Mouse (Mus musculus): Measurements from ENCODE around the gene Fbxw10. TPM values are rescaled to one million over a fixed set of nuclear protein-coding genes. Genes with fewer than 3 reads are reported as not detected.
A peak's percentile ranks its signal among the peaks of the same experiment; 100 is the strongest.

Fbxw10 gene
- polyA plus RNA-seq, 1 experiment from 2014 or later: 0.77 TPM

GRCm38 (mm10) chr11:62845730-62846129 lies 1.1 kb upstream of the Fbxw10 start:
- H3K4me3 ChIP-seq: no peak overlapping the region
- no peak overlapping the region for H3K9ac ChIP-seq
- ATAC-seq (ENCODE audit: insufficient number of reproducible peaks, insufficient read depth, low FRiP score, low TSS enrichment): no peak
- no peaks in the 10 kb centered on the region for H3K9me3 ChIP-seq
- peaks cover 12% of the 10 kb centered on the region for H3K4me1 ChIP-seq
- no peak overlapping the region for H3K4me2 ChIP-seq (replicated peaks)
- H3K27me3 ChIP-seq: no peaks in the 10 kb centered on the region
- WGBS: 65% methylated on average over 3 of the region's 3 CpGs
- no peaks in the 10 kb centered on the region for H3K36me3 ChIP-seq
- no peak overlapping the region for H3K27ac ChIP-seq

- Histone ChIP-seq H3K27ac (peak overlapping the region; percentile 73; the same call in 1 of the 2 replicates), H3K36me3 (no peaks in the 10 kb centered on the region), H3K9ac (no peak overlapping the region), H3K9me3 (no peaks in the 10 kb centered on the region), H3K4me2 (replicated peaks) (peak overlapping the region; percentile 45; the same call in 1 of the 2 replicates), H3K4me1 (peaks cover 12% of the 10 kb centered on the region), H3K27me3 (no peaks in the 10 kb centered on the region), H3K4me3 (no peak overlapping the region)
- no peak for ATAC-seq (ENCODE audit: insufficient number of reproducible peaks, insufficient read depth, low FRiP score, low TSS enrichment)
- WGBS: 21% methylated on average over 4 of the region's 4 CpGs
Measured at GRCm38 (mm10) chr11:62847655-62848191, 854 bp downstream of the Fbxw10 start.

GRCm38 (mm10) chr11:62848301-62848700 lies 1.4 kb downstream of the Fbxw10 start:
- Histone ChIP-seq H3K27ac (no peak overlapping the region), H3K4me1 (peaks cover 12% of the 10 kb centered on the region), H3K9me3 (no peaks in the 10 kb centered on the region), H3K4me2 (replicated peaks) (no peak overlapping the region), H3K27me3 (no peaks in the 10 kb centered on the region), H3K9ac (no peak overlapping the region), H3K36me3 (no peaks in the 10 kb centered on the region), H3K4me3 (no peak overlapping the region)
- WGBS: 12% methylated on average over 2 of the region's 2 CpGs
- ATAC-seq (ENCODE audit: insufficient number of reproducible peaks, insufficient read depth, low FRiP score, low TSS enrichment): no peak

GRCm38 (mm10) chr11:62851199-62851598 lies 4.3 kb downstream of the Fbxw10 start:
- no peak overlapping the region for H3K4me2 ChIP-seq (replicated peaks)
- H3K36me3 ChIP-seq: no peaks in the 10 kb centered on the region
- no peak for ATAC-seq (ENCODE audit: insufficient number of reproducible peaks, insufficient read depth, low FRiP score, low TSS enrichment)
- H3K4me3 ChIP-seq: no peak overlapping the region
- no peak overlapping the region for H3K9ac ChIP-seq
- H3K27me3 ChIP-seq: no peaks in the 10 kb centered on the region
- no peak overlapping the region for H3K27ac ChIP-seq
- 74% methylated on average over 1 of the region's 1 CpGs for WGBS
- H3K4me1 ChIP-seq: peaks cover 12% of the 10 kb centered on the region
- no peaks in the 10 kb centered on the region for H3K9me3 ChIP-seq

GRCm38 (mm10) chr11:62853334-62853733 lies 6.5 kb downstream of the Fbxw10 start:
- H3K27me3 ChIP-seq: no peaks in the 10 kb centered on the region
- H3K36me3 ChIP-seq: no peaks in the 10 kb centered on the region
- 84% methylated on average over 6 of the region's 6 CpGs for WGBS
- H3K4me1 ChIP-seq: no peaks in the 10 kb centered on the region; the same call in 1 of the 2 replicates
- no peaks in the 10 kb centered on the region for H3K9me3 ChIP-seq
- H3K4me2 ChIP-seq (replicated peaks): no peak overlapping the region
- H3K9ac ChIP-seq: no peak overlapping the region
- no peak overlapping the region for H3K27ac ChIP-seq
- ATAC-seq (ENCODE audit: insufficient number of reproducible peaks, insufficient read depth, low FRiP score, low TSS enrichment): no peak
- no peak overlapping the region for H3K4me3 ChIP-seq

- no peak for ATAC-seq (ENCODE audit: insufficient number of reproducible peaks, insufficient read depth, low FRiP score, low TSS enrichment)
- no peak overlapping the region for H3K4me3 ChIP-seq
- H3K4me1 ChIP-seq: no peaks in the 10 kb centered on the region
- no peaks in the 10 kb centered on the region for H3K27me3 ChIP-seq
- H3K27ac ChIP-seq: no peak overlapping the region
- H3K9me3 ChIP-seq: no peaks in the 10 kb centered on the region
- H3K4me2 ChIP-seq (replicated peaks): no peak overlapping the region
- WGBS: 78% methylated on average over 4 of the region's 4 CpGs
- H3K9ac ChIP-seq: no peak overlapping the region
- H3K36me3 ChIP-seq: no peaks in the 10 kb centered on the region
Measured at GRCm38 (mm10) chr11:62865562-62865961, 18.7 kb downstream of the Fbxw10 start.

- Histone ChIP-seq H3K9ac (no peak overlapping the region), H3K4me2 (replicated peaks) (no peak overlapping the region), H3K4me1 (no peaks in the 10 kb centered on the region), H3K4me3 (no peak overlapping the region), H3K9me3 (no peaks in the 10 kb centered on the region), H3K36me3 (no peaks in the 10 kb centered on the region), H3K27ac (no peak overlapping the region), H3K27me3 (no peaks in the 10 kb centered on the region)
- WGBS: 85% methylated on average over 7 of the region's 7 CpGs
- no peak for ATAC-seq (ENCODE audit: insufficient number of reproducible peaks, insufficient read depth, low FRiP score, low TSS enrichment)
Measured at GRCm38 (mm10) chr11:62866685-62867084, 19.8 kb downstream of the Fbxw10 start.

- ATAC-seq (ENCODE audit: insufficient number of reproducible peaks, insufficient read depth, low FRiP score, low TSS enrichment): no peak
- H3K9me3 ChIP-seq: no peaks in the 10 kb centered on the region
- 54% methylated on average over 5 of the region's 5 CpGs for WGBS
- H3K4me1 ChIP-seq: no peaks in the 10 kb centered on the region
- no peaks in the 10 kb centered on the region for H3K27me3 ChIP-seq
- no peak overlapping the region for H3K27ac ChIP-seq
- no peak overlapping the region for H3K9ac ChIP-seq
- no peaks in the 10 kb centered on the region for H3K36me3 ChIP-seq
- no peak overlapping the region for H3K4me3 ChIP-seq
- H3K4me2 ChIP-seq (replicated peaks): no peak overlapping the region
Measured at GRCm38 (mm10) chr11:62869201-62869600, 22.3 kb downstream of the Fbxw10 start.

- no peak for ATAC-seq (ENCODE audit: insufficient number of reproducible peaks, insufficient read depth, low FRiP score, low TSS enrichment)
- WGBS: 87% methylated on average over 8 of the region's 8 CpGs
- Histone ChIP-seq H3K9me3 (no peaks in the 10 kb centered on the region), H3K4me2 (replicated peaks) (no peak overlapping the region), H3K27ac (no peak overlapping the region), H3K4me1 (no peaks in the 10 kb centered on the region), H3K9ac (no peak overlapping the region), H3K36me3 (no peaks in the 10 kb centered on the region), H3K27me3 (no peaks in the 10 kb centered on the region), H3K4me3 (no peak overlapping the region)
Measured at GRCm38 (mm10) chr11:62869715-62870371, 23.0 kb downstream of the Fbxw10 start.

- H3K9ac ChIP-seq: no peak overlapping the region
- no peak overlapping the region for H3K4me3 ChIP-seq
- 68% methylated on average over 9 of the region's 9 CpGs for WGBS
- no peaks in the 10 kb centered on the region for H3K9me3 ChIP-seq
- H3K4me2 ChIP-seq (replicated peaks): no peak overlapping the region
- no peaks in the 10 kb centered on the region for H3K36me3 ChIP-seq
- H3K27me3 ChIP-seq: no peaks in the 10 kb centered on the region
- no peaks in the 10 kb centered on the region for H3K4me1 ChIP-seq
- ATAC-seq (ENCODE audit: insufficient number of reproducible peaks, insufficient read depth, low FRiP score, low TSS enrichment): no peak
- H3K27ac ChIP-seq: no peak overlapping the region
Measured at GRCm38 (mm10) chr11:62873479-62873878, 26.6 kb downstream of the Fbxw10 start.

- Histone ChIP-seq H3K36me3 (no peaks in the 10 kb centered on the region), H3K4me2 (replicated peaks) (no peak overlapping the region), H3K4me1 (no peaks in the 10 kb centered on the region), H3K27ac (no peak overlapping the region), H3K27me3 (no peaks in the 10 kb centered on the region), H3K4me3 (no peak overlapping the region), H3K9me3 (no peaks in the 10 kb centered on the region), H3K9ac (no peak overlapping the region)
- 78% methylated on average over 1 of the region's 1 CpGs for WGBS
- ATAC-seq (ENCODE audit: insufficient number of reproducible peaks, insufficient read depth, low FRiP score, low TSS enrichment): no peak
Measured at GRCm38 (mm10) chr11:62875696-62876095, 28.8 kb downstream of the Fbxw10 start.

- ATAC-seq (ENCODE audit: insufficient number of reproducible peaks, insufficient read depth, low FRiP score, low TSS enrichment): no peak
- WGBS: 76% methylated on average over 4 of the region's 4 CpGs
Measured at GRCm38 (mm10) chr11:62876445-62876844, 29.6 kb downstream of the Fbxw10 start.

More at GRCm38 (mm10) chr11:62876445-62876844, 29.6 kb downstream of the Fbxw10 start:
- H3K4me3 ChIP-seq: no peak overlapping the region
- no peak overlapping the region for H3K27ac ChIP-seq
- no peak overlapping the region for H3K4me2 ChIP-seq (replicated peaks)
- no peak overlapping the region for H3K9ac ChIP-seq
- no peaks in the 10 kb centered on the region for H3K9me3 ChIP-seq
- no peaks in the 10 kb centered on the region for H3K36me3 ChIP-seq
- H3K4me1 ChIP-seq: no peaks in the 10 kb centered on the region
- H3K27me3 ChIP-seq: no peaks in the 10 kb centered on the region

Measured in embryonic facial prominence, embryonic 12.5 days (tissue).